Mouse (Mus musculus): ENCODE measurements at regions not wholly inside any gene's neighbourhood (a gene's known extent, or its start where the extent isn't known, plus 50 kb on each side); places are given as distances from the start of the nearest gene placed in this dataset.

DNA sequence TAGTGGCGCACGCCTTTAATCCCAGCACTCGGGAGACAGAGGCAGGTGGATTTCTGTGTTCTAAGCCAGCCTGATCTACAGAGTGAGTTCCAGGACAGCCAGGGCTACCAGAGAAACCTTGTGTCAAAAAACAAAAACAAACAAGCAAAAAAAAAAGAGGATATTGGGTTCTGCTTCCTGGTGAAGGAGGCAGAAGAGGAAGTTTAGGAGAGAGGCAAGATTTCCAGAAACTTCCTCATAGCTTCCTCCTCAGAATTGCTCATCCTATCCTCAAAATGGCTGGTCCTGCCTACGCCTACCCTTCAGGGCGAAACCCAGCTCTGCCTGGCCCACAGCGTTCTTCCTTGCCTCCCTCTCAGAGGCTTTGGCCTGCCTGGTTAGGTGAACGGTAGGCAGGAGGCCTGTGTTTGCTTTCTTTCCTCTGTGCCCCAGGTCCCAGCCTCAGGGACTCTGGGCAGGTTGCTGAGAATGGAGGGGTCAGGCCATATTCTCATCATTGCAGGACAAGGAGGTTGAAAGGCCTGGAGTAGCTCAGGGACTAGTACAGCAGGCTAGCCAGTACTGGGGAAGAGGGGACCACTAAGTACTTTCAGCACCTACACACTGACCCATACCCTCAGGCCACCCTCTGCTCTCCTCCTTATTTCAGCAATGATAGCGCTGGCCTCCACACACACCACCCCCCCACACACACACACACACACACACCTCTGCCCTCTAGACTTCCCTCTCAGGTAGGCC is 79.6 kb downstream of the Zfp36l2 start:
- DNase-seq (ENCODE audit: low read depth) = no peak

DNA sequence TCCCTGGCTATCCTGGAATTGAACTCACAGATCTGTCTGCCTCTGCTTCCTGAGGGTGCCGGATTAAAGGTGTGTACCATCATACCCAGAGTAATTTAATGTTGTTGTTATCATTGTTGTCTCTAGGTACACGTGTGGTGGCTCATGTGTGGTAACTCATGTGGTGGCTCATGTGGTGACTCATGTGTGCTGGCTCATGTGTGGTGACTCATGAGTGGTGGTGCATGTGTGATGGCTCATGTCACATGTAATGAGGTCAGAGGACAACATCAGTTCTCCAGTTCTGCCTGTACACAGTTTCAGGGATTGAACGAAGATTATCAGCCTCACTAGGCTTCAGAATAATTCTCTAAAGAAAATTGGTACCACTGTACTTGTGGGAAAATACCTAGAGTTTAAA is 80.2 kb downstream of the Zfp36l2 start:
- no peak for DNase-seq (ENCODE audit: low read depth)

DNA sequence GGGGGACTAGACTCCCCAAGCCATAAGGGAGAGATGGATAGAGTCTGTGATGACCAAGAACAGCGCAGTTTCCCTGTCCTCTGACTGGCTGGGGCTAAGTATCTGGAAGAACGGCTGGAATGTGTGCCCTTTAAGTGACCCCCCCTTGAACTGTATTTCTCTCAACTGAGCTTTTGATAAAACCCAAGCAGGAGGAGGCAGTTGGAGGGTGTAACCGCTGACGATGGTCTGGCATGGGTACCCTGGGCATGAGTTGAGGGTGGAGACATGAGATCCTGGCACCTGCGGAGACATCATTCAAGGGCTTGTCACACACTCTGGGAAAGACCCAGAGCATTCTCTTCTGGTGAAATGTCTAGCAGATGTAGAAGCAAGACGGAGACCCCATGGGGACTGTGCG is 83.5 kb downstream of the Zfp36l2 start:
- no peak for DNase-seq (ENCODE audit: low read depth)

GRCm38 (mm10) chr17:84103344-84103743 is 84.4 kb downstream of the Zfp36l2 start:
- DNase-seq (ENCODE audit: low read depth) = no peak

DNA sequence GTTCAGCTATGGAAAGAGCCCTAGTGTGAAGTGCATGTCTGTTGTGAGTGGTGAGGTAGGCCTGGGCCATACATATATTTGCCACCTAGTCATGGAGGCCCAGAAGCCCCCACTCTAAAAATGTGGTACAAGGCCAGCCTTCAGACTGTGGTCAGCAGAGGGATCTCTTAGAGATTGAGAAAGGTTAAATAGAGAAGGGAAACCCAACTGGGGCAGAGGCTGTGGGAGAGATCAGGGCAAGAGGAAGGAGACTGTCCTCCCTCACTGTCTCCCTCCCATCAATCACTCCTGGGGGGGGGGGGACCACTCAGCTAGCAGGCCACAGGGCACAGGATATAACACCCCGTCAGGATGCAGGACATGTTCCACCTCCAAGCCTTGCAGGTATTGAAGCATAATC is 86.1 kb downstream of the Zfp36l2 start:
- no peak for DNase-seq (ENCODE audit: low read depth)

GRCm38 (mm10) chr17:84100523-84100922 is 87.2 kb downstream of the Zfp36l2 start:
- DNase-seq (ENCODE audit: low read depth) = no peak

DNA sequence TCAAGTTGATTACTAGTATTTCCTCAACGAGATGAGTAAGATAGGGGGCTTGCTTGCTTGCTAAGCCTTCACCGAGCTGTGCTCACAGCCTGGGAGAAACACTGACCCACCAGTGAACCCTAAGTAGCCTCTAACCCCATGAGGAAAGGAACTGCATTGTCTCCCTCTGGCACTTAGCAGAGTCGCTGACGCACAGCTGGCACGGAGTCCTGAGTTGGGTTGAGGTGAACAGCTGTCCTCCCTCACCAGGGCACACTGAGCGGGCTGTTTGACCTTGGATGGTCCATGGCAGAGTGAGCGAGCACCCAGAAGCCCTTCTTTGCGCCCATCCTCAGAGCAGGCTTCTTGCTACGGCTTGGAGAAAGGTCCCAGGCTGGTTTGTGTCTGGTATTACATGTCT is 88.0 kb downstream of the Zfp36l2 start:
- no peak for DNase-seq (ENCODE audit: low read depth)

DNA sequence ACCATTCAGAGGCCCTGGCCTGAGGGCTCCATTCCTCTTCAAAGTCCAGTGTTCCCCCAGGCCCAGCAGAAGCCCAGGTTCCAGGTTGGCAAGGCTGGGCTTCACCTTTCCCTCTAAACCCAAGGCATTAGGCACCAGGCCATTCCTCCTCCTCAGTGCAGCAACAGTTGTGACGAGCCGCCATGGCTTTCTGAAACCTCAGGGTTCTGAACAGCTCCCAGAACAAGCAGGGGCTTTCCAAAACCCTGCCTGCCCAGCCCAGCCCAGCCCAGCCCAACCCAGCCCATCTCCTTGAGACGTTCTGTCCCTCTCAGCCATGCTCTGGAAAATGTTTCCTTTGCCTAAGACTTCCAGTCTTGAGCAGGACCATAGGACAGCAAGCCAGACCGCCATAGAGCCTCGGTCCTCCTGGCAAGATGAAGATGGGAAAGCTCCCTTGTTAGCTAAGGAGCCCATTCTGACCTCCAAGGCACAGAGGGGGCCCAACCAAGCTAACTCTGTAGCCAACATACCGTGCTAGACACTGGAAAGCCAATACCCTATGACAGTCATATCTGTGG is 89.8 kb downstream of the Zfp36l2 start:
- DNase-seq (ENCODE audit: low read depth) = no peak

DNA sequence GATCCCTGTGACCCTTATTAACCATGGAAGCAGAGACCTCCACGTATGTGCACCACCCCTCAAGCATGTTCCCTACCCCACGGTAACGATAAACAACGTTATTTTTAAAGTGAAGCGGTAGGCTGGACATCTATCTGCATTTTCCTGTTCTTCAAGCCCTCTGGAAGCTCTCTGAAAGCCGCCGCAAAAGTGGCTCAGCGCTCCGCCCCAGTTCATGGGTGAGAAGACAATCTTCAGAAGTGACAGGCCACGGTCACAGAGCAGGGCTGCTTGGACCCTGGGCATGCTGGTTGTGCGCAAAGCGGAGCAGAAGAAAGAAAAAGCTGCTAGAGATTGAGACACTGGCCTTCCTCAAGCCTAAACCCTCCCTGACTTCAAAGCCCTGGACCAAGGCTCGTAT is 90.5 kb downstream of the Zfp36l2 start:
- no peak for DNase-seq (ENCODE audit: low read depth)

DNA sequence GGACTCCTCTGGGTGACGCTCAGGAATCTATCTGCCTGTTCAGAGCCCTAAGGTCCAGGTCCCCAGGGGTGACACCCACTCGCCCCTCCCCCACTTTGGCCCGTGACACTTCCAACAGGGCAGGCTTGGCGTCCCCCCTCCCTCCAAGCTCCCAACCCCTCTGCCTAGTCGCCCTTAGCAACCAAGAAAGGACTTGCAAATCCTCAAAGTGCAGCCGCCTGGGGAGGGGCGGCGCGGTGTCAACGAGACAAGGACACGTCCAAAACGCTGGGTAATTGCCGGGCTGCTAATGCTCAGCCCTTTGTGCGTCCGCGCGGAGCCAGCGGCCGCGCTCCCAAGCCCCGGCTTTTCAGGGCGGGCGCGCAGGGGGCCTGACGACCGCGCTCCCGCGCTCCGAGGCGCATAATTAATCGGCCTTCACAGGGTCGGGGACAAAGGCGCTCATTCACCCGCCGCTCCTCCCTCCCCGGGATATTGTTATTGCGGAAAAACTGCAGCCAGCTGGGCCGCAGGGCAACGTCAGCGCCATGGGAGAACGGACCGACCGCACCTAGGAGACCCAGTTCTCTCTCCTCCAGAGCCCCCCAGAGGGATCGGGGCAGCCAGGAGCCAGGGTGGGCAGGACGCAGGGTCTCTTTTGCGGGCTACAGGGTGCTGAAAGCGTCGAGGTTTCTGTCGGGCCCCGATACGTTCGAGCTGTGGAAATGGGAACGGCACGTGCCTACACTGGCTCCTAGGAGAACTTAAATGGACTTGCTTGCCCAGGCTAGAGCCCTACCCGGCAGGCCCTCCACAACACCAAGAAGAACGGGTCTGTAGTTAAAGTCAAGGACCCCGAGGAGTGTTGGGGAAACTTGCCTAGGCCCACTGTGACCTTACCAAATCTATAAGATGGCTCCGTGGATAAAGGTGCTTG is 91.1 kb downstream of the Zfp36l2 start:
- no peak for DNase-seq (ENCODE audit: low read depth)

- DNase-seq (ENCODE audit: low read depth) = no peak
Observed at GRCm38 (mm10) chr17:84095829-84096228, 91.9 kb downstream of the Zfp36l2 start.

DNA sequence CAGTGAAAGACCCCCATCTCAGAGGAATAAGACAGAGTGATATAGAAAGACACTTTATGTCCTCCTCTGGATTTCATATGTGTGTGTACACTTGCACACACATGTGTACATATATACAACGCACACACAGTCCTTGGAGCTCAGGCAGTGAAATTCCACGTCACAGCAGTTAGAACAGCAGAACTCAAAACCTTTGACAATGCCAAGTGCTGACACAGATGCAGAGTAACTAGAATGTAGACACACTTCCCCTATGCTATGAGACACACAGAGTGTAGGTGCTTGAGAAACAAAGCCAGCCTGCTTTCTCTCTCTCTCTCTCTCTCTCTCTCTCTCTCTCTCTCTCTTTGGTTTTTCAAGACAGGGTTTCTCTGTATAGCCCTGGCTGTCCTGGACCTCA is 92.7 kb downstream of the Zfp36l2 start:
- DNase-seq (ENCODE audit: low read depth) = no peak

DNA sequence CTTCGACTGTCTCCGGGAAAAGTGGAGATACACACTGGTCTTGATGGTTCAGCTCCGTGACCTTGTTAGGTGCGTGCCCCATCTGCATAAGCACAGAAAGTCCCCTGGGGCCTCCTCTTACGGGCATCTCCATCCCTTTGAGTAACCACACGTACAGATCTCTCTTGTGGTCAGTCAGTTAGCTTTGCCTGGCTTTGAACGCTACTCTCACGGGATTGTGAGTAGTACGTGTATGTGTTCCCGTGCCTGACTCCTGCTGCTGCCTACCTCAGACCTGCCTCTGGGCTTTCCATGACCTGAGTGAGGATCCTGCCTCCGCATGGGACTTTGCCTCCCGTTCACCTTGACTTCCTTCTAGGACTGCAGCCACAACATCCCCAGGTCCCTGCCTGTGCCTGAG is 101.4 kb downstream of the Zfp36l2 start:
- DNase-seq (ENCODE audit: low read depth) = peak; percentile 42

DNA sequence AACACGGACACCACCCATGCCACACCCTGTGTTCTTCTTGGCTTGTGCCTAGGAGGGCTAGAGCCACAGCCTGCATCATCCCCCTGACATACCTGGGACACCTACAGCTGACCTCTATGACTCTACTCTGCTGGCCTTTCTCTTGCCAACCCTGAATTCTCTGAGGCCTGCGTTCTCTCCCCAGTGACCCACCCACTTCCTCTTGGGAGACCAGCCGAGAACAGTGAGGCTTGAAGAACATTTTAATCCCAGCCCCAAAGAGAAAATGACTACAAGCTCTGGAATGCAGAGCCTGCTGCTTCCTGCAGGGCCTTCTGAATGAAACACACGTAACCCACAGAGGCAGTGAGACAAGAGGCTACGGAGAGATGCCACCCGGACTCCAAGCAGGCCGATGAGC is 102.0 kb downstream of the Zfp36l2 start:
- peak; percentile 89 for DNase-seq (ENCODE audit: low read depth)

DNA sequence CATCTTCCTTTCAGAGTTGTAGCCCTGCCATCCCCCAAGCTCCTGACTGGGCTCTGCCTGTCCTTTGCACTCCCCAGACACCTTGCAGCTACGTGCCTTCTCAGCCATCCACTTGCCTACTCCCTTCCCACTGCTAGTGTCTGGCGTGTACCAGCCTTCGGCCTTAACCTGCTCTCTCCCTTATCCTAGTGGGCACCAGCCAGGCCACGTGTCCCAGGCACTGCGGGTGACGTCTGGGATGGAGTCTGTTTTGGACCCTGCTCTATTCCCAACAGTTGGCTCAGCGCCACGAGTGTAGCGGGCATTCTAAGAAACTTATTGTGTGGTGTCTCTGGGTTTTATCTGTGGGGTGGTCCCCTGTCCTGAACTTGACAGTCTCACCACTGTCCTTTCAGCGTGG is 102.5 kb downstream of the Zfp36l2 start:
- DNase-seq (ENCODE audit: low read depth) = peak; percentile 26

GRCm38 (mm10) chr17:84083307-84084263 is 104.2 kb downstream of the Zfp36l2 start:
- DNase-seq (ENCODE audit: low read depth) = peak; percentile 95

DNA sequence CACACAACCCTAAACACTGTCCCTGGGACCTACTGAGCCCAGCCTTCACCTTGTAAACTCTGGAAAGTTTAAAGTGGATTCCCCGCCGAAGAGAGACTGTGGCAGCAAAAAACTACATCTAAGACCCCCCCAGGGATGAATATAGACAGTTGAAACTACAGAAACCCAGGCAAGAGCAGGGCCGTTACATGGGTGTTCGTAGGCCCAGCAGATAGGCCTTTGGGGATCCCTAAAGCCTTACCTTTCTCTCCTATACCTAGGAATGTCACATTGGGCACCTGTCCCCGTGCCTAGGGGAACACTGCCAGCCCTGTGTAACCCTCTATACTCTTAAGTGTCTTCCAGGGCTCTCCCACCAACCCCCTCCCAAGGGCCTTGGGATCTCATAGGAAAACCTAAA is 105.2 kb downstream of the Zfp36l2 start:
- DNase-seq (ENCODE audit: low read depth) = no peak

DNA sequence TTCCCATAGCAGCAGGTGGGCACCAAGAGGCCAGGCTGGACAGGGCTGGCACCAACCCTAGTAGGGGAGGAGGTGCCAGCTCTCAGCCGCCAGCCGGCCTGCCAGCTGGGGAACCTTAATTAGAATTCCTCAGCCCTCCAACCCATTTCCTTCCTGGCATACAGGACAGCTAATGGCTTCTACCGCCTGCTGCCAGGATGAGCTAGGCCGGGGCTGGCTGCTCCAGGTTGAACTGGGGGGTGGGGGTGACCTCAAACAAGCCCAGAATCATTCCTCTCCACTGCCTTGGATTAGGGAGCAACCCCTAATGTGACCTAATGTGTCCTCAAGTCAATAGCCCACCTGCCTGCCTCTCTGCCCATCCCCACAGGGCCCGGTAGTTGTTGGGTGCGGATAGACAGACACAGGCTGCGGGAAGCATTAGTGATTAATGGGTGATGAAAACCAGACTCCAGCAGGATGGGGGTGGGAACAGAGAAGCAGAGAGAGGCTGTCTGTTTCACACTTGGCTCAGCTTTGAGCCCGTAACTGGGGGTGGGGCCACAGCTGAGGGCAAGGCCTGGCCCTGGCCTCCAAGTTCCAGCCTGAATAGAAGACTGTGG is 105.9 kb downstream of the Zfp36l2 start:
- peak; percentile 91 for DNase-seq (ENCODE audit: low read depth)

- DNase-seq (ENCODE audit: low read depth) = peak; percentile 59
Observed at GRCm38 (mm10) chr17:84075081-84075938, 112.4 kb downstream of the Zfp36l2 start.

- peak; percentile 87 for DNase-seq (ENCODE audit: low read depth)
Observed at GRCm38 (mm10) chr17:84074000-84074782, 113.6 kb downstream of the Zfp36l2 start.
